Mouse (Mus musculus) cortical plate, adult 2 months (tissue): ENCODE measurements around the gene Psmg3.

Source experiments
- CTCF ChIP-seq: fragments of 200-500 bp; IDR thresholded peaks from 2 replicates; pipeline ENCODE4 v1.5.1; 2011; ENCODE audit warnings: mild to moderate bottlenecking, control low read depth, low read length; ENCODE audit not compliant: insufficient read depth; ENCODE audit errors: extremely low read depth
- POLR2A ChIP-seq: fragments of 200-500 bp; IDR thresholded peaks from 2 replicates; pipeline ENCODE4 v1.6.1; 2011; ENCODE audit warnings: mild to moderate bottlenecking, low read length, control low read depth; ENCODE audit not compliant: insufficient read depth; ENCODE audit errors: extremely low read depth

- TF ChIP-seq CTCF, result no peak
- no peak for TF ChIP-seq POLR2A
Observed at GRCm38 (mm10) chr5:139829384-139829783, 2.7 kb upstream of the Psmg3 start.
